Mouse (Mus musculus): ENCODE measurements around the gene Cntd1. TPM values are rescaled to one million over a fixed set of nuclear protein-coding genes. Genes with fewer than 3 reads are reported as not detected.

Cntd1 gene
- polyA plus RNA-seq, 1 experiment from 2014 or later, result 1.3 TPM

DNA sequence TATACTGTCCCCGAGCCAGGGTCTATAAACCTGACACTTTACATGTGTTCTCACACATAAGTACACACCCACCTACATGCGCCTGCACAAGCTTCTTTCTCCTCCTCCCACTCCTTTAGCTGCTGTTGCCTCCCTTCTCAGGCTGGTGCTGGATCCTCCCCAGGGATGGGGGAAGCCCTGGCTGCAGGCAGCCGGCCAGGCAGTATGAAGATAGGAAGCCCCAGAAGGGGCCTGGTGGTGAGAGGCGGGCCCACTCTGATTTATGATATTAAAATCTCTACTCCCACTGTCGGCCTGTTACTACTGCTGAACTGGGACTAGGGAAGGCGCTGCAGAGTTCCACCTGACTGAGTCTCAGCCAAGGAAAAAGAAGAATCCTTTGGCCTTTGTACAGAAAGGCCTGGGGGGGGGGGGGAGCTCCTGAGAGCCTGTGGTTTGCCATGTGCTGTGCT, 19.5 kb upstream of the Cntd1 start:
- Histone ChIP-seq H3K4me2 (replicated peaks) (peak overlapping the region; percentile 91; the same call in 1 of the 2 replicates), H3K9ac (replicated peaks) (no peak overlapping the region), H3K27ac (peak overlapping the region; percentile 19; the same call in 1 of the 2 replicates), H3K36me3 (peaks cover 21% of the 10 kb centered on the region), H3K9me3 (no peaks in the 10 kb centered on the region), H3K27me3 (peaks cover 35% of the 10 kb centered on the region), H3K4me3 (replicated peaks) (no peak overlapping the region), H3K4me1 (replicated peaks) (peaks cover 50% of the 10 kb centered on the region)
- 33% methylated on average over 6 of the region's 6 CpGs for WGBS
- ATAC-seq, result no peak

DNA sequence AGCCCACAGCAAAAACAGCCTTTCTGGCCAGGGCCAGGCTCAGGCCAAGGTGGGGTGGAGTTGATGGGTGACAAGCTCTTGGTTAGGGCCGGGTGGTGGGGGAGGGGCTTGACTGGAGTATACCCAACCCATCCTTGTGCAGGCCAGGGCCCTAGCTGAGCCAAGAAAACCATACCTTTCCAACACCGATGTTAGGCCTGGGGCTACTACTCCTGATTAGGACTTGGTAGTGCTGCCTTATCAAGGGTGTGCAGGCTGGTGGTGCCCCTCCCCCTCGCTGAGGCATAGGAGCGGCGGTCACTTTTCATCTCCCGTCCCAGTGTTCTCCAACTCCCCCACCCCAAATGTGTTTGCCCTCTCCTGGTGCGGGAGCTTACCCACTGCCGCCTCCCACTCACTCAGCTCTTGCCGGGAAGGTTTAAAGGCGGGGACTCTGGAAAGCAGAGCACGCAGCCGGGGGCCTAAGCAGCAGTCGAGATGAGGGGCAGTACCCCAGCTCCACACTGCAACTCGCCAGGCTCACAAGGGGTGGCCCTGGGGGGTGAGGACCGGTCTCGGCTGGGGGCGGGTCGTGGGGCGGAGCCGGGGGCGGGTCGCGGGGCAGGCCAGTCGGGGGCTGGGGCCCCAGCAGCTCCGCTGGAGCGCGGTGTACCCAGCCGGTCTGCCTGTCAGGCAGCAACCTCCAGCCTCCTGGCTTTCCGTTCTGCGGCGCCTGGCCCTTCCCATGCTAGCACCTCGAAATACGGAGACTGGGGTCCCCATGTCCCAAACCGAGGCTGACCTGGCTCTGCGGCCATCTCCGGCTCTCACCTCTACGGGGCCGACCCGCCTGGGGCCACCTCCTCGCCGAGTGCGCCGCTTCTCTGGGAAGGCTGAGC, 18.6 kb upstream of the Cntd1 start, which contains the start of gene Wnk4:
Gene Wnk4 (plus strand): TSS at position 620 of the 878 bp plus-strand sequence.
- Histone ChIP-seq H3K4me1 (replicated peaks) (peaks cover 49% of the 10 kb centered on the region), H3K36me3 (peaks cover 21% of the 10 kb centered on the region), H3K9ac (replicated peaks) (peak within 1 kb of the TSS; percentile 72), H3K4me2 (replicated peaks) (peak within 1 kb of the TSS; percentile 91), H3K27me3 (peaks cover 43% of the 10 kb centered on the region), H3K27ac (peak within 1 kb of the TSS; percentile 25; the same call in 1 of the 2 replicates), H3K4me3 (replicated peaks) (peak within 1 kb of the TSS; percentile 45), H3K9me3 (no peaks in the 10 kb centered on the region)
- peak; percentile 85 for ATAC-seq
- under 1% methylated on average over 43 of the region's 43 CpGs for WGBS

DNA sequence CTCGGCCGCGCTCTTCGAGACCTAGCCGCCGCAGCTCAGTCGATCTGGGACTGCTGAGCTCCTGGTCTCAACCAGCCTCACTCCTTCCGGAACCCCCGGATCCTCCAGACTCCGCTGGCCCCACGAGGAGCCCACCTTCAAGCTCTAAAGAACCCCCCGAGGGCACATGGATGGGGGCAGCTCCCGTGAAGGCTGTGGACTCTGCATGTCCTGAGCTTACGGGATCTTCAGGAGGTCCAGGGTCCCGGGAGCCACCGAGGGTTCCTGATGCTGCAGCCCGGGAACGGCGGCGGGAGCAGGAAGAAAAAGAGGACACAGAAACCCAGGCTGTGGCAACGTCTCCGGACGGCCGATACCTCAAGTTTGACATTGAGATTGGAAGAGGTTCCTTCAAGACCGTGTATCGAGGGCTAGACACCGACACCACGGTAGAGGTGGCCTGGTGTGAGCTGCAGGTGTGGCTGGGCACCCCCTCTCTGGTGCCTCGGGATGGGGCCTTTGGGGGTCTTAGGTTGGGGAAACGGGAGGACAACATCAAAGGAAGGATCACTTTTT, 17.9 kb upstream of the Cntd1 start:
- no peak overlapping the region; the same call in 1 of the 2 replicates for H3K27ac ChIP-seq
- peak overlapping the region; percentile 91 for H3K4me2 ChIP-seq (replicated peaks)
- peaks cover 21% of the 10 kb centered on the region for H3K36me3 ChIP-seq
- 0% methylated on average over 30 of the region's 30 CpGs for WGBS
- peak overlapping the region; percentile 45 for H3K4me3 ChIP-seq (replicated peaks)
- peaks cover 50% of the 10 kb centered on the region for H3K27me3 ChIP-seq
- H3K9ac ChIP-seq (replicated peaks), result peak overlapping the region; percentile 72
- ATAC-seq, result no peak
- H3K9me3 ChIP-seq, result no peaks in the 10 kb centered on the region
- H3K4me1 ChIP-seq (replicated peaks), result peaks cover 55% of the 10 kb centered on the region

DNA sequence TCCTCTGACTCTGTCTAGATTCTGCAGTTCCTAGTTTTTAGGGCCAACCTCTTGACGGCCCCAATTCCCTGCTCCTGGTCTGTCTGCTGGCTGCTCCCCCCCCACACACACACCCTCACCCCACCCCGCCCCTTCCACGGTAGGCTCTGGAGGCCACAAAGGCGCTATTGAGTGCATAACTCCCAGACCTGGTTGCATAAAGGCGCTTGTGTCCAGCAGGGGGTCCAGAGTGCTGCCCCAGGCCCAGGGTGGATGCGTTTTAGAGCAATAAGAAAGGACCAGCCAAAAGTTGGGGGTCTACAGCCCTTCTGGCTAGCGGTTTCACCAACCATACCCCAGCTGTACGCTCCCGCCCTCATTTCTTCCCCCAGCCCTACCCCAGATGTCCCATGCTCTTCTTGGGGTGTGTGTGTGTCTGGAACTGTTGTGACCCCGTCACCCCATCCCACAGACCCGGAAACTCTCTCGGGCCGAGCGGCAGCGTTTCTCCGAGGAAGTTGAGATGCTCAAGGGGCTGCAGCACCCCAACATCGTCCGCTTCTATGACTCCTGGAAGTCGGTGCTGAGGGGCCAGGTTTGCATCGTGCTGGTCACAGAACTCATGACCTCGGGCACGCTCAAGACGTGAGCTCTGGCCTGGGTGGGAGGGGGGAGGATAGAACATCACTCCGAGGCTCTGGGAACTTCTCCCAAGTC, 16.4 kb upstream of the Cntd1 start:
- Histone ChIP-seq H3K4me2 (replicated peaks) (peak overlapping the region; percentile 91), H3K9ac (replicated peaks) (no peak overlapping the region), H3K27ac (no peak overlapping the region), H3K9me3 (no peaks in the 10 kb centered on the region), H3K27me3 (peaks cover 60% of the 10 kb centered on the region), H3K4me1 (replicated peaks) (peaks cover 55% of the 10 kb centered on the region), H3K4me3 (replicated peaks) (0 out of 2 replicates have a peak overlapping the region, but pooled peaks have one; percentile 12), H3K36me3 (peaks cover 13% of the 10 kb centered on the region)
- 3% methylated on average over 24 of the region's 24 CpGs for WGBS
- no peak for ATAC-seq

DNA sequence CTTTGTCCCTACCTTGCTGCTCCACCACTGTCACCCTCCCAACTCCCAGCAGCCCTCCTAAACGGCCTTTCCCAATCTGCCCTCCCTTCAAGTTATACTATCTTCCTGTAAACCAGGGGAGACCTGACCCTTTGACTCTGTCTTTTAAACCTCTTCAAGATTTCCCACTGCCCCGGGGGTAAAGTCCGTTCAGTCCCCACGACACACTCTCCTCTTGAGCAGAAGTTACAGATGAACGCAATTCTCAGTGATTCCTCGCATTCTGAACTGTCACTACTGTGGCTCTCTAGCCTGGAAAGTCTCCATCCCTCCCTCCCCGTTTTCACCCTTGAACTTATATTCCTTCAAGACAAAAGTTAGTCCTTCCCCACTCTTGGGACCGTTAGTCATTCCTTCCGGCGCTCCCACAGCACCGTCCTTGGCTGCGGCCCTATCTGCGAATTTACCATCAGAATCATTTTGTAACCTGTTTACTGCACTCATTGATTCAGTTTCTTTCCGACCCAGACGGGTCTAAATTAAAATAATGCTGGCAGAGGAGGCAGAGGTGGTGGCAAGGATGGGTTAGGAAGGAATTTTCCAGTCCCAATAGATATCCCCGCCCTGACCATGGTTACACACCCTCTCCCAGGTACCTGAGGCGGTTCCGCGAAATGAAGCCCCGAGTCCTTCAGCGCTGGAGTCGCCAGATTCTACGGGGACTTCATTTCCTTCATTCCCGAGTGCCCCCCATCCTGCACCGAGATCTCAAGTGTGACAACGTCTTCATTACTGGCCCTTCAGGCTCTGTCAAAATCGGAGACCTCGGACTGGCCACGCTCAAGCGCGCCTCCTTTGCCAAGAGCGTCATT, 15.4 kb upstream of the Cntd1 start:
- Histone ChIP-seq H3K9me3 (no peaks in the 10 kb centered on the region), H3K27ac (no peak overlapping the region), H3K4me3 (replicated peaks) (no peak overlapping the region), H3K4me2 (replicated peaks) (no peak overlapping the region), H3K36me3 (peaks cover 6% of the 10 kb centered on the region), H3K4me1 (replicated peaks) (peaks cover 55% of the 10 kb centered on the region), H3K9ac (replicated peaks) (no peak overlapping the region), H3K27me3 (peaks cover 66% of the 10 kb centered on the region)
- 2% methylated on average over 32 of the region's 32 CpGs for WGBS
- no peak for ATAC-seq

DNA sequence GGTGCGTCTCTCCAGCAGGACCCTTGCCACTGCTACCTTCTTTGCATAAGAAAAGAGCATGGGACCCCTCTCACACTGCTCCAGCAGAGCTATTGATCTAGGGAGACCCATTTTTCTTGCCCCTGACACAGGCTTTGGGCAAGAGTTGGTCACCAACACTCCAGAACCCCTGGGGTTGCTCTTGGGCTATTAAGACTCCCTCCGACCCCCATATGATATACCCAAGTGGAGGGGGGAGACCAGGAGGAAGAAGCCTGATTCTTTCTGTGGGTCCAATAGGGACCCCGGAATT, 14.9 kb upstream of the Cntd1 start:
- H3K4me2 ChIP-seq (replicated peaks), result no peak overlapping the region
- H3K27me3 ChIP-seq, result peaks cover 67% of the 10 kb centered on the region
- H3K36me3 ChIP-seq, result peaks cover 4% of the 10 kb centered on the region
- WGBS, result 10% methylated on average over 3 of the region's 3 CpGs
- ATAC-seq, result no peak
- H3K4me3 ChIP-seq (replicated peaks), result no peak overlapping the region
- H3K4me1 ChIP-seq (replicated peaks), result peaks cover 54% of the 10 kb centered on the region
- no peak overlapping the region for H3K9ac ChIP-seq (replicated peaks)
- no peaks in the 10 kb centered on the region for H3K9me3 ChIP-seq
- no peak overlapping the region for H3K27ac ChIP-seq

DNA sequence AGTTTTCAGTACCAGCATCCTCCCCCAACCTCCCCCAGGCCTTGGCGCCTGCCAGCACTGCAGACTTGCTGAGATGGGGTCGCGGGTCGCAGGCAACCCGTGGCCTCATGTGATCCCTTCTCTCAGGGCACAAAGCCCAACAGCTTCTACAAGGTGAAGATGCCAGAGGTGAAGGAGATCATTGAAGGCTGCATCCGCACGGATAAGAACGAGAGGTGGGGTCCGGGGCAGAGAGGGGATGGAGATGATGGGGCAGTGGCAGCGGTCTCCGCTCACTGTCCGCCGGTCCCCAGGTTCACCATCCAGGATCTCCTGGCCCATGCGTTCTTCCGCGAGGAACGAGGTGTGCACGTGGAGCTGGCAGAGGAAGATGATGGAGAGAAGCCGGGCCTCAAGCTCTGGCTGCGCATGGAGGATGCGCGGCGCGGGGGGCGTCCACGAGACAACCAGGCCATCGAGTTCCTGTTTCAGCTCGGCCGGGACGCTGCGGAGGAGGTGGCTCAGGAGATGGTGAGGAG, 13.8 kb upstream of the Cntd1 start:
- Histone ChIP-seq H3K36me3 (no peaks in the 10 kb centered on the region), H3K4me3 (replicated peaks) (peak overlapping the region; percentile 35), H3K27me3 (peaks cover 67% of the 10 kb centered on the region), H3K9me3 (no peaks in the 10 kb centered on the region), H3K4me1 (replicated peaks) (peaks cover 43% of the 10 kb centered on the region), H3K4me2 (replicated peaks) (peak overlapping the region; percentile 57), H3K27ac (no peak overlapping the region), H3K9ac (replicated peaks) (peak overlapping the region; percentile 44; the same call in 1 of the 2 replicates)
- WGBS, result under 1% methylated on average over 31 of the region's 31 CpGs
- no peak for ATAC-seq

DNA sequence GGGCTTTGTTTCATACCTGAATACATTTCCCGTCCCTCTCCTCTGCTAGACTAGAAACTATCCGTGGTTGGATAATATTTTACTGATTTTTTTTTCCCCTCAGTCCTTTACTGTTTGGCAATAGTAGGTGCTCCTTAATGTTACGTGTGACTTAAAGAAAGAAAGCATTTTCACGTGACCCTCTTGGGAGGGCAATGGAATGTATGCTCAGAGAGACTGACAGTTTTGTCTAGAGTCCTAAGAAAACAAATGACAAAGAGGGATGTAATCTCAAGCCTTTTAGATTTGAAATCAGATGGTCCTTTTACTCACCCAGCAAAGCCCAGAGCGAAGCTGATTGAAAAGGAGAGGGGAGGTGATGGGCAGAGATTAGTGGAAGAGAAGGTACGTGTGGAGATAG, 12.9 kb upstream of the Cntd1 start:
- 7% methylated on average over 6 of the region's 6 CpGs for WGBS
- H3K4me2 ChIP-seq (replicated peaks), result peak overlapping the region; percentile 57
- H3K27me3 ChIP-seq, result peaks cover 64% of the 10 kb centered on the region

DNA sequence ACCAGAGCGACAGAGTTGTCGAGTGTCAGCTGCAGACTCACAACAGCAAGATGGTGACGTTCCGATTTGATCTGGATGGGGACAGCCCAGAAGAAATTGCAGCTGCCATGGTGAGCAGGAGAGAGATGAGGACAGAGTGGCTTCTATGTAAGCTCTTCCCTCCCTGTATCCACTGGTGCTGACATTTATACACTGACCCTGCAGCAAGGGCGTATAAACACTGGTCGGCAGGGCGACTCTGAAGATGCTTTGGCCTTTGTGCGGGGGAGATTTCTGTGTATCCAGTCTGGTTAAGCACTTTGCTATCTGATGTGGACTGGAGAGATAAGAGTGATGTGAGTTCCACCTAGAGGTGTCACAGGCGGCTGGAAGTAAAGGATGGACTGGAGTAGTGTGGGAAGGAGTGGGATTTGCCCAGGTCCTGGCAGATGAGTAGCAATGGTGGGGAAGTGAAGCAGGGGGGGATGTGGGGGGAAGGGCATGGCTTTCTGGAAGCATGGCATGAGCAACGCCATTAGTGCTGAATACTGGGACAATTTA, 9.2 kb upstream of the Cntd1 start:
- Histone ChIP-seq H3K36me3 (no peaks in the 10 kb centered on the region), H3K4me3 (replicated peaks) (no peak overlapping the region), H3K27ac (no peak overlapping the region), H3K4me2 (replicated peaks) (peak overlapping the region; percentile 2; the same call in 1 of the 2 replicates), H3K27me3 (peaks cover 29% of the 10 kb centered on the region), H3K4me1 (replicated peaks) (peaks cover 11% of the 10 kb centered on the region), H3K9me3 (no peaks in the 10 kb centered on the region), H3K9ac (replicated peaks) (0 out of 2 replicates have a peak overlapping the region, but pooled peaks have one; percentile 2)
- 38% methylated on average over 10 of the region's 10 CpGs for WGBS
- ATAC-seq, result no peak

More for the DNA sequence above, 12.9 kb upstream of the Cntd1 start:
- H3K9me3 ChIP-seq, result no peaks in the 10 kb centered on the region
- H3K9ac ChIP-seq (replicated peaks), result no peak overlapping the region
- H3K4me1 ChIP-seq (replicated peaks), result peaks cover 34% of the 10 kb centered on the region
- ATAC-seq, result no peak
- H3K27ac ChIP-seq, result no peak overlapping the region
- no peaks in the 10 kb centered on the region for H3K36me3 ChIP-seq
- 0 out of 2 replicates have a peak overlapping the region, but pooled peaks have one; percentile 35 for H3K4me3 ChIP-seq (replicated peaks)

DNA sequence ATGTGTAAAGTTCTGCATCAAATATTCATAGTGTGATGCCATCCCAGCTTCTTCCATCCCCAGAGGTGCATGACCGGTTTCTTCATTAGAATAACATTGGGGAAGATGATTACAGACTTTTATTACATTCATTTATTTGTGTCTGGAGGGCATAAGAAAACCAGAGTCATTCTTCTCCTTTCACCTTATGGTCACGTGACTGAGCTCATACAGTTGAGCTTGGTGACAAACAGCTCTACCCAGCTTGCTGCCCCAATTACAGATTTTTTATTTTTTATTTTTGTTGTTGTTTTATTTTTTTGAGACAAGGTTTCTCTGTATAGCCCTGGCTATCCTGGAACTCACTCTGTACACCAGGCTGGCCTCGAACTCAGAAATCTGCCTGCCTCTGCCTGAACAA, 6.4 kb upstream of the Cntd1 start:
- 83% methylated on average over 3 of the region's 3 CpGs for WGBS
- no peak overlapping the region for H3K4me3 ChIP-seq (replicated peaks)
- peaks cover 17% of the 10 kb centered on the region; the same call in 1 of the 2 replicates for H3K27me3 ChIP-seq
- no peak overlapping the region for H3K27ac ChIP-seq
- no peaks in the 10 kb centered on the region for H3K9me3 ChIP-seq
- peaks cover 12% of the 10 kb centered on the region for H3K4me1 ChIP-seq (replicated peaks)
- no peak overlapping the region for H3K4me2 ChIP-seq (replicated peaks)
- ATAC-seq, result no peak
- H3K9ac ChIP-seq (replicated peaks), result no peak overlapping the region
- H3K36me3 ChIP-seq, result peaks cover 5% of the 10 kb centered on the region; the same call in 1 of the 2 replicates

DNA sequence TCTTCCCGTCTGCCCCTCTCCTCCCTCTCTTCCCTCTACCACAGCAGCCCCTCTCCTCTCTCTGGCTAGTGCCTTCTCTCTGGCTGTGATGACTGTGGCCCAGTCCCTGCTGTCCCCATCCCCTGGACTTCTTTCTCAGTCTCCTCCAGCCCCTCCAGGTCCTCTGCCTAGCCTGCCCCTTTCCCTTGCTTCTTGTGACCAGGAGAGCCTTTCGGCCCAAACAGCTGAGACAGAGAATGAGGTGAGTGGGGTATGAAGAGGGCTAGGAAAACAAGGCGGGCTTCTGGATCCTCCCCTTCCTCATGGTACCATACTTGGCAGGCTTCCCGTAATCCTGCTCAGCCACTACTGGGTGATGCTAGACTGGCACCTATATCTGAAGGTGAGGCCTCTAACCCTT, 3.5 kb upstream of the Cntd1 start:
- Histone ChIP-seq H3K4me2 (replicated peaks) (no peak overlapping the region), H3K4me3 (replicated peaks) (no peak overlapping the region), H3K4me1 (replicated peaks) (peaks cover 27% of the 10 kb centered on the region), H3K9me3 (no peaks in the 10 kb centered on the region), H3K9ac (replicated peaks) (no peak overlapping the region), H3K36me3 (peaks cover 5% of the 10 kb centered on the region; the same call in 1 of the 2 replicates), H3K27me3 (peaks cover 20% of the 10 kb centered on the region), H3K27ac (no peak overlapping the region)
- no peak for ATAC-seq
- 83% methylated on average over 4 of the region's 4 CpGs for WGBS
